Mouse (Mus musculus) myocyte (in vitro differentiated cells): ENCODE measurements at regions not wholly inside any gene's neighbourhood (a gene's known extent, or its start where the extent isn't known, plus 50 kb on each side); places are given as distances from the start of the nearest gene placed in this dataset.

ENCODE experiments used
- CEBPB ChIP-seq: IDR thresholded peaks from 2 replicates; pipeline ENCODE4 v1.6.1; 2011; ENCODE audit warnings: mild to moderate bottlenecking, moderate library complexity; ENCODE audit not compliant: poor library complexity, insufficient read depth, severe bottlenecking
- MAX ChIP-seq: IDR thresholded peaks from one replicate; pipeline ENCODE4 v1.6.1; 2011; ENCODE audit warnings: low read depth, mild to moderate bottlenecking, control low read depth
- MYOD1 ChIP-seq, 3 experiments: IDR thresholded peaks; one replicate each; pipeline ENCODE4 v1.6.1; 2011; ENCODE audit warnings: control low read depth in 2 of 3, low read depth in 2 of 3, mild to moderate bottlenecking in 2 of 3, moderate library complexity in 1 of 3; ENCODE audit not compliant: insufficient read length in 2 of 3, control insufficient read depth in 1 of 3
- MYOG ChIP-seq, 3 experiments: IDR thresholded peaks; one replicate each; pipeline ENCODE4 v1.6.1; 2011; ENCODE audit warnings: control low read depth in 2 of 3, low read depth in 2 of 3, mild to moderate bottlenecking in 2 of 3; ENCODE audit not compliant: insufficient read length in 2 of 3, control insufficient read depth in 1 of 3, insufficient read depth in 1 of 3
- POLR2A ChIP-seq: IDR thresholded peaks from one replicate; pipeline ENCODE4 v1.6.1; 2011; ENCODE audit warnings: low read depth, mild to moderate bottlenecking, control low read depth, moderate library complexity; ENCODE audit not compliant: insufficient read length
- POLR2AphosphoS2 ChIP-seq: IDR thresholded peaks from one replicate; pipeline ENCODE4 v1.6.1; 2011; ENCODE audit warnings: low read depth, control low read depth; ENCODE audit not compliant: insufficient read length
- SRF ChIP-seq: IDR thresholded peaks from one replicate; pipeline ENCODE4 v1.6.1; 2011; ENCODE audit warnings: low read depth; ENCODE audit not compliant: control insufficient read depth, insufficient read length
- TCF12 ChIP-seq: IDR thresholded peaks from one replicate; pipeline ENCODE4 v1.6.1; 2011; ENCODE audit warnings: mild to moderate bottlenecking, control low read depth; ENCODE audit not compliant: poor library complexity, insufficient read depth, severe bottlenecking
- TCF3 ChIP-seq: IDR thresholded peaks from one replicate; pipeline ENCODE4 v1.6.1; 2011; ENCODE audit warnings: low read depth, control low read depth; ENCODE audit not compliant: insufficient read length
- USF1 ChIP-seq: IDR thresholded peaks from one replicate; pipeline ENCODE4 v1.6.1; 2011; ENCODE audit warnings: low read depth, mild to moderate bottlenecking, control low read depth, moderate library complexity

DNA sequence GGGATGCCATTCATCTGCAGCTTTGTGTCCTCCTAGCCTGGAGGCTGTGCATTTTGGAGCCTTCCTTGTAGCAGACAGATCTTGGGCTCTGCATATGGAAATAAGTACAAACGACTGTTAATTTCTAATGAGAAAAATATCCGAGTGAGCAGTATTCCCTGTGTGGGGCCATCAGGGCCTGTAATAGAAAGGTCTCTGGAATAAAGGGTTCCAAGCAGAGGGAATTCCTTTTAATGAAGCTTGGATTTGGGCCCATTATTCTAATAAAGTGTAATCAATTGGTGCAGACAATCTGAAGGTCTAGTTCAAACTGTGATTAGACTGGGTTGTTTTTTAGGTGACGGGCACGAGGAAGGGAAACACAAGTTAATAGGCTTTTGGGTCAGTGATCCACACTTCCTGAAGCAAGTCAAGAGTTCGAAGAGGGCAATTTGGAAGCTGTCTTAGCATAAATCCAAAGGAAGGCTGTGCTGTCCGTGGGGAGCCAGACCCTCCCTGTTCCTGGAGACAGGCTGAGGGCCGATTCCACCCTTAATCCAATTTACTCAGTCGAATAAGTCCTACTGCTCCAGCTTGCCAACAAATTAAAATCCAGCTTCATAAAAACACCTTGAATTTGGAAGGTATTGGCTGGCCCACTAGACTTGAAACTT is 57.5 kb downstream of the Gm12689 start:
- TF ChIP-seq POLR2A (no peak), MYOG (IDR thresholded peaks at IDR 0.05; ENCODE audit: control insufficient read depth in 1 of 3, insufficient read depth in 1 of 3, insufficient read length in 2 of 3, low read depth in 2 of 3) (no peak), USF1 (no peak), MYOD1 (IDR thresholded peaks at IDR 0.05; ENCODE audit: control insufficient read depth in 1 of 3, insufficient read length in 2 of 3, low read depth in 2 of 3) (no peak), CEBPB (no peak), POLR2AphosphoS2 (no peak), TCF12 (no peak), SRF (no peak), MAX (no peak), TCF3 (no peak)
